Mouse (Mus musculus): Measurements from ENCODE around the gene Hspb2. TPM values are rescaled to one million over a fixed set of nuclear protein-coding genes. Genes with fewer than 3 reads are reported as not detected.

Hspb2 gene
- total RNA-seq, 2 experiments from 2014 or later, result 123 to 143 TPM

GRCm38 (mm10) chr9:50724661-50725330 lies 27.4 kb downstream of the Hspb2 start:
- TF ChIP-seq CTCF (IDR thresholded peaks at IDR 0.05), result no peak
- Histone ChIP-seq H3K4me3 (no peak overlapping the region), H3K27ac (peak overlapping the region; percentile 20; the same call in 1 of the 2 replicates)
- intact Hi-C loops (cut with DNase I), result no loop called here
- no peak for DNase-seq

GRCm38 (mm10) chr9:50724147-50724546 lies 28.0 kb downstream of the Hspb2 start:
- DNase-seq, result no peak
- no peak for TF ChIP-seq CTCF (IDR thresholded peaks at IDR 0.05)
- Histone ChIP-seq H3K4me3 (no peak overlapping the region), H3K27ac (peak overlapping the region; percentile 75; the same call in 1 of the 2 replicates)
- intact Hi-C loops (cut with DNase I), result no loop called here

- Histone ChIP-seq H3K27ac (peak overlapping the region; percentile 75), H3K4me3 (peak overlapping the region; percentile 28)
- peak; percentile 77 for DNase-seq
- no peak for TF ChIP-seq CTCF (IDR thresholded peaks at IDR 0.05)
- intact Hi-C loops (cut with DNase I), result no loop called here
These were observed 28.7 kb downstream of the Hspb2 start for GRCm38 (mm10) chr9:50723406-50723805.

- H3K4me3 ChIP-seq, result no peak overlapping the region
- TF ChIP-seq CTCF (IDR thresholded peaks at IDR 0.05), result no peak
- DNase-seq, result peak; percentile 60
- intact Hi-C loops (cut with DNase I), result no loop called here
- peak overlapping the region; percentile 75; the same call in 1 of the 2 replicates for H3K27ac ChIP-seq
These were observed 29.7 kb downstream of the Hspb2 start for GRCm38 (mm10) chr9:50722451-50722911.

GRCm38 (mm10) chr9:50721061-50721460 lies 31.1 kb downstream of the Hspb2 start:
- H3K4me3 ChIP-seq, result no peak overlapping the region
- no peak for TF ChIP-seq CTCF (IDR thresholded peaks at IDR 0.05)
- DNase-seq, result no peak
- H3K27ac ChIP-seq, result no peak overlapping the region
- intact Hi-C loops (cut with DNase I), result no loop called here

GRCm38 (mm10) chr9:50718878-50719277 lies 33.3 kb downstream of the Hspb2 start:
- Histone ChIP-seq H3K27ac (no peak overlapping the region), H3K4me3 (no peak overlapping the region)
- DNase-seq, result no peak
- intact Hi-C loops (cut with DNase I), result no loop called here
- no peak for TF ChIP-seq CTCF (IDR thresholded peaks at IDR 0.05)

- H3K27ac ChIP-seq, result no peak overlapping the region
- no peak for DNase-seq
- H3K4me3 ChIP-seq, result no peak overlapping the region
- intact Hi-C loops (cut with DNase I), result no loop called here
- TF ChIP-seq CTCF (IDR thresholded peaks at IDR 0.05), result no peak
These were observed 38.0 kb downstream of the Hspb2 start for GRCm38 (mm10) chr9:50714188-50714587.

GRCm38 (mm10) chr9:50711337-50711736 lies 40.8 kb downstream of the Hspb2 start:
- H3K27ac ChIP-seq, result no peak overlapping the region
- TF ChIP-seq CTCF (IDR thresholded peaks at IDR 0.05), result no peak
- intact Hi-C loops (cut with DNase I), result no loop called here
- H3K4me3 ChIP-seq, result no peak overlapping the region
- DNase-seq, result no peak

- TF ChIP-seq CTCF (IDR thresholded peaks at IDR 0.05), result peak; percentile 79
- Histone ChIP-seq H3K4me3 (no peak overlapping the region), H3K27ac (no peak overlapping the region)
- intact Hi-C loops (cut with DNase I), result loop anchor here (2.0 kb wide), 1 partner anchor 60 kb away; the partner anchor contains the start of gene Fdxacb1
- peak; percentile 47 for DNase-seq
These were observed 43.0 kb downstream of the Hspb2 start for GRCm38 (mm10) chr9:50709108-50709507.

GRCm38 (mm10) chr9:50704907-50705306 lies 47.2 kb downstream of the Hspb2 start:
- no peak for TF ChIP-seq CTCF (IDR thresholded peaks at IDR 0.05)
- no peak overlapping the region for H3K27ac ChIP-seq
- DNase-seq, result no peak
- intact Hi-C loops (cut with DNase I), result no loop called here
- H3K4me3 ChIP-seq, result no peak overlapping the region

Other genes with a start within 250 kb of the Hspb2 start
- 10 to 100 TPM; 10.4 to 11.9 TPM for gene Pts, start 223.6 kb downstream of the Hspb2 start, total RNA-seq (2021)
- 1 to 10 TPM in 1 of 2 experiments, under 1 TPM in 1; 0.87 to 1.0 TPM for gene Il18, start 197.5 kb downstream of the Hspb2 start, total RNA-seq (2021)
- gene Bco2, start 197.2 kb downstream of the Hspb2 start, total RNA-seq (2021), result under 1 TPM; 0.26 to 0.45 TPM
- not detected for gene Tex12, start 191.0 kb downstream of the Hspb2 start, total RNA-seq (2021)
- 100 to 1,000 TPM; 269 to 419 TPM for gene Sdhd, start 148.5 kb downstream of the Hspb2 start, total RNA-seq (2021)
- gene Timm8b, start 148.4 kb downstream of the Hspb2 start, total RNA-seq (2021), result 100 to 1,000 TPM; 211 to 231 TPM
- gene Pih1d2, start 135.0 kb downstream of the Hspb2 start, total RNA-seq (2021), result under 1 TPM; 0.53 to 0.61 TPM
- gene Nkapd1, start 134.9 kb downstream of the Hspb2 start, total RNA-seq (2021), result 10 to 100 TPM; 11.1 to 11.7 TPM
- gene Dlat, start 92.6 kb downstream of the Hspb2 start, total RNA-seq (2021), result 100 to 1,000 TPM; 170 to 247 TPM
- gene Dixdc1, start 12.8 kb downstream of the Hspb2 start, total RNA-seq (2021), result 1 to 10 TPM; 2.6 to 4.7 TPM
- 1 to 10 TPM; 2.4 to 6.5 TPM for gene 2310030G06Rik, start 5.8 kb downstream of the Hspb2 start, total RNA-seq (2021)
- 1,000 to 10,000 TPM in 1 of 2 experiments, 100 to 1,000 TPM in 1; 885 to 2,545 TPM for gene Cryab, start 1.0 kb downstream of the Hspb2 start, total RNA-seq (2021)
- gene Fdxacb1, start 15.9 kb upstream of the Hspb2 start, total RNA-seq (2021), result 1 to 10 TPM; 3.4 to 3.9 TPM
- gene Alg9, start 22.7 kb upstream of the Hspb2 start, total RNA-seq (2021), result 10 to 100 TPM in 1 of 2 experiments, 1 to 10 TPM in 1; 7.8 to 11.2 TPM
- gene 1110032A03Rik, start 23.2 kb upstream of the Hspb2 start, total RNA-seq (2021), result 10 to 100 TPM; 10.4 to 11.2 TPM
- gene Ppp2r1b, start 92.9 kb upstream of the Hspb2 start, total RNA-seq (2021), result 1 to 10 TPM; 5.9 to 7.6 TPM

Measured in gastrocnemius, adult 2 months (tissue).